Mouse (Mus musculus) CH12.LX (cell line): Measurements from ENCODE around the gene Rgr. TPM values are rescaled to one million over a fixed set of nuclear protein-coding genes. Genes with fewer than 3 reads are reported as not detected.
A peak's percentile ranks its signal among the peaks of the same experiment; 100 is the strongest.

Experiments used
- DNase-seq: peaks from one replicate; pipeline ENCODE4 v3.0.0-alpha.2; 2013; ENCODE audit errors: extremely low read depth
- H3K27ac ChIP-seq: 2 replicates; pipeline ENCODE4 v1.5.1; 2012; ENCODE audit warnings: low read depth, mild to moderate bottlenecking, control low read depth, moderate library complexity; ENCODE audit not compliant: insufficient read depth
- H3K27me3 ChIP-seq: replicated peaks from 2 replicates; pipeline ENCODE3; 2012; ENCODE audit warnings: inconsistent platforms
- H3K36me3 ChIP-seq, 2 experiments: replicated peaks in 1 of 2; 2 replicates each; pipeline versions ENCODE3 to v1.6.1; 2012; ENCODE audit warnings: inconsistent platforms in 1 of 2, low read length in 1 of 2, mild to moderate bottlenecking in 1 of 2, mixed read lengths in 1 of 2, moderate library complexity in 1 of 2; ENCODE audit not compliant: control insufficient read depth in 1 of 2, insufficient read depth in 1 of 2
- H3K4me1 ChIP-seq, 2 experiments: 2 replicates each; pipeline ENCODE4 v1.6.1; 2012; ENCODE audit warnings: inconsistent platforms in 1 of 2, moderate library complexity in 1 of 2; ENCODE audit not compliant: insufficient read depth in 2 of 2, control insufficient read depth in 1 of 2
- H3K4me2 ChIP-seq: 2 replicates; pipeline ENCODE4 v1.6.1; 2012; ENCODE audit warnings: low read depth, mild to moderate bottlenecking, control low read depth; ENCODE audit not compliant: poor library complexity, insufficient read depth, severe bottlenecking
- H3K4me3 ChIP-seq, 3 experiments: fragments of 150-350 bp in 1 of 3; sonication (generic) in 1 of 3; replicated peaks in 1 of 3; 2 replicates each; pipeline versions ENCODE3 to v1.5.1; 2011 to 2012; ENCODE audit warnings: low read depth in 2 of 3, low read length in 2 of 3, mild to moderate bottlenecking in 2 of 3, moderate library complexity in 2 of 3, control low read depth in 1 of 3, improper control_type of control experiment in 1 of 3, inconsistent platforms in 1 of 3, mixed read lengths in 1 of 3; ENCODE audit not compliant: poor library complexity in 1 of 3
- H3K79me2 ChIP-seq: replicated peaks from 2 replicates; pipeline ENCODE4 v1.6.1; 2012; ENCODE audit warnings: mild to moderate bottlenecking, moderate library complexity; ENCODE audit not compliant: control insufficient read depth, poor library complexity, insufficient read depth, severe bottlenecking; ENCODE audit errors: extremely low read depth
- H3K9ac ChIP-seq: 2 replicates; pipeline ENCODE4 v1.6.1; 2012; ENCODE audit warnings: low read depth, mild to moderate bottlenecking, control low read depth, moderate library complexity; ENCODE audit not compliant: insufficient read depth
- H3K9me3 ChIP-seq: replicated peaks from 2 replicates; pipeline ENCODE3; 2012; ENCODE audit warnings: low read length, inconsistent platforms, mixed read lengths
- BHLHE40 ChIP-seq: IDR thresholded peaks from 2 replicates; pipeline ENCODE4 v1.6.1; 2011; ENCODE audit warnings: mild to moderate bottlenecking, low read depth, low read length, improper control_type of control experiment
- CHD2 ChIP-seq: IDR thresholded peaks from 2 replicates; pipeline ENCODE4 v1.6.1; 2011; ENCODE audit warnings: low read length, improper control_type of control experiment
- CTCF ChIP-seq, 2 experiments: IDR thresholded peaks in 1 of 2; conservative IDR thresholded peaks in 1 of 2; 2 replicates each; pipeline ENCODE4 v1.5.1; 2011 to 2012; ENCODE audit warnings: low read depth in 2 of 2, low read length in 2 of 2, improper control_type of control experiment in 1 of 2, inconsistent platforms in 1 of 2, mild to moderate bottlenecking in 1 of 2, moderate library complexity in 1 of 2
- ETS1 ChIP-seq: conservative IDR thresholded peaks from 2 replicates; pipeline ENCODE4 v1.6.1; 2012; ENCODE audit warnings: low read depth, mild to moderate bottlenecking, inconsistent platforms, low read length, improper control_type of control experiment, moderate library complexity
- GABPA ChIP-seq: IDR thresholded peaks from 2 replicates; pipeline ENCODE4 v1.6.1; 2012; ENCODE audit warnings: low read depth, low read length, improper control_type of control experiment, inconsistent platforms; ENCODE audit not compliant: insufficient replicate concordance
- HCFC1 ChIP-seq: IDR thresholded peaks from 2 replicates; pipeline ENCODE4 v1.6.1; 2012; ENCODE audit warnings: low read depth, mild to moderate bottlenecking, inconsistent platforms, low read length, improper control_type of control experiment
- KAT2A ChIP-seq: IDR thresholded peaks from 2 replicates; pipeline ENCODE4 v1.6.1; 2012; ENCODE audit warnings: low read length, improper control_type of control experiment, inconsistent platforms; ENCODE audit not compliant: insufficient replicate concordance
- MAX ChIP-seq: IDR thresholded peaks from 2 replicates; pipeline ENCODE4 v1.6.1; 2011; ENCODE audit warnings: low read length, improper control_type of control experiment
- MAZ ChIP-seq: IDR thresholded peaks from 2 replicates; pipeline ENCODE4 v1.6.1; 2012; ENCODE audit warnings: low read depth, mild to moderate bottlenecking, inconsistent platforms, low read length, improper control_type of control experiment, moderate library complexity
- MEF2A ChIP-seq: IDR thresholded peaks from 2 replicates; pipeline ENCODE4 v1.6.1; 2014; ENCODE audit warnings: low read depth, mild to moderate bottlenecking, inconsistent platforms, low read length, improper control_type of control experiment, borderline replicate concordance
- POLR2A ChIP-seq: IDR thresholded peaks from 2 replicates; pipeline ENCODE4 v1.6.1; 2011; ENCODE audit warnings: low read depth, mild to moderate bottlenecking, improper control_type of control experiment, low read length
- RCOR1 ChIP-seq: conservative IDR thresholded peaks from 2 replicates; pipeline ENCODE4 v1.6.1; 2012; ENCODE audit warnings: low read depth, mild to moderate bottlenecking, inconsistent platforms, low read length, improper control_type of control experiment
- SIN3A ChIP-seq: IDR thresholded peaks from 2 replicates; pipeline ENCODE4 v1.6.1; 2012; ENCODE audit warnings: low read length, improper control_type of control experiment, inconsistent platforms
- TBP ChIP-seq: conservative IDR thresholded peaks from 2 replicates; pipeline ENCODE4 v1.6.1; 2011; ENCODE audit warnings: low read depth, low read length, improper control_type of control experiment
- ZNF384 ChIP-seq: IDR thresholded peaks from 2 replicates; pipeline ENCODE4 v1.6.1; 2012; ENCODE audit warnings: low read depth, low read length, improper control_type of control experiment, inconsistent platforms
- dilution Hi-C: fragments of 300-500 bp; cut with MboI; formaldehyde crosslinking; loops from 2 replicates; pipeline ENCODE4 v1.14.3; 2020; ENCODE audit warnings: low sequenced_read_pairs; ENCODE audit not compliant: extremely low pct_unique_long_range_greater_than_20kb, extremely low pct_ligation_motif_present
- in situ Hi-C: fragments of 300-500 bp; cut with MboI; formaldehyde crosslinking; loops from 3 replicates; pipeline ENCODE4 v1.14.3; 2019; ENCODE audit warnings: low sequenced_read_pairs, low pct_ligation_motif_present, low pct_unique_long_range_greater_than_20kb, mixed read lengths
- polyA plus RNA-seq: library from polyadenylated mRNA; unstranded; fragments of >175 nt; gene quantifications from 2 replicates; pipeline ENCODE4 v1.2.1, GENCODE M21; 2012; ENCODE audit warnings: low read depth; ENCODE audit not compliant: insufficient read length
- total RNA-seq, 2 experiments: library from RNA; depleted of rRNA; stranded (reverse); fragments of 300-350 nt in 1 of 2; fragments of >200 nt in 1 of 2; gene quantifications; 2 replicates each; pipeline ENCODE4 v1.2.3; 2012 to 2014

The Rgr gene
- total and polyA plus RNA-seq, 3 experiments: not detected

GRCm38 (mm10) chr14:37083755-37084154, 35.0 kb upstream of the Rgr start:
- no peak for DNase-seq
- Histone ChIP-seq H3K4me1 (no peaks in the 10 kb centered on the region), H3K9me3 (no peaks in the 10 kb centered on the region), H3K79me2 (no peaks in the 10 kb centered on the region), H3K4me3 (no peak overlapping the region), H3K4me2 (no peak overlapping the region), H3K9ac (no peak overlapping the region), H3K27ac (no peak overlapping the region), H3K36me3 (no peaks in the 10 kb centered on the region), H3K27me3 (peaks cover 55% of the 10 kb centered on the region)
- dilution Hi-C loops: no loop called here
- TF ChIP-seq MAX (no peak), MEF2A (no peak), CTCF (conservative IDR thresholded peaks at IDR 0.05 in 1 of 2, IDR thresholded peaks at IDR 0.05 in 1 of 2; ENCODE audit: low read depth in 2 of 2, low read length in 2 of 2) (no peak), BHLHE40 (peak; percentile 57), GABPA (no peak)
- in situ Hi-C loops: no loop called here

- no peaks in the 10 kb centered on the region for H3K79me2 ChIP-seq
- dilution Hi-C loops (no loop called here), in situ Hi-C loops (no loop called here)
- H3K36me3 ChIP-seq: no peaks in the 10 kb centered on the region
- no peak overlapping the region for H3K9ac ChIP-seq
- H3K4me3 ChIP-seq: no peak overlapping the region
- H3K27me3 ChIP-seq: peaks cover 67% of the 10 kb centered on the region
- no peak for DNase-seq
- H3K4me1 ChIP-seq: no peaks in the 10 kb centered on the region
- no peaks in the 10 kb centered on the region for H3K9me3 ChIP-seq
- no peak overlapping the region for H3K27ac ChIP-seq
- no peak for TF ChIP-seq MAZ
- no peak for TF ChIP-seq KAT2A
- TF ChIP-seq SIN3A: no peak
- TF ChIP-seq POLR2A: no peak
- TF ChIP-seq HCFC1: no peak
- TF ChIP-seq TBP: no peak
- TF ChIP-seq ETS1: no peak
- no peak for TF ChIP-seq ZNF384
- H3K4me2 ChIP-seq: no peak overlapping the region
Observed at GRCm38 (mm10) chr14:37080724-37081123, 32.0 kb upstream of the Rgr start.

DNA sequence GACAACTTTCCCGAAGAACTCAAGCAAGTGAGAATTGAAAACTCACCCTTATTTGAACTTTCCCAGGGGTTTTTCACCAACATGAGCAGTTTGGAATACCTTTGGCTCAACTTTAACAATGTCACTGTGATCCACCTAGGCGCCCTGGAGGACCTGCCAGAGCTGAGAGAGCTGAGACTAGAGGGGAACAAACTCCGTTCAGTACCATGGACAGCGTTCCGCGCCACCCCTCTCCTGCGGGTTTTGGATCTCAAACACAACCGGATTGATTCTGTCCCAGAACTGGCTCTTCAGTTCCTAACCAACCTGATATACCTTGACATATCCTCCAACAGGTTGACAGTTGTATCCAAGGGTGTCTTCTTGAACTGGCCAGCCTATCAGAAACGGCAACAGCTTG, 19.8 kb upstream of the Rgr start:
- H3K9me3 ChIP-seq: no peaks in the 10 kb centered on the region
- no peak for TF ChIP-seq CHD2
- no peak for TF ChIP-seq MAX
- no peak for TF ChIP-seq TBP
- no peak for TF ChIP-seq HCFC1
- TF ChIP-seq RCOR1: no peak
- no peak for TF ChIP-seq MAZ
- H3K36me3 ChIP-seq: no peaks in the 10 kb centered on the region
- H3K79me2 ChIP-seq: no peaks in the 10 kb centered on the region
- H3K27ac ChIP-seq: no peak overlapping the region
- H3K9ac ChIP-seq: no peak overlapping the region
- peak; percentile 13 for DNase-seq
- dilution Hi-C loops (no loop called here), in situ Hi-C loops (no loop called here)
- no peak overlapping the region for H3K4me3 ChIP-seq
- H3K27me3 ChIP-seq: peaks cover 52% of the 10 kb centered on the region
- H3K4me2 ChIP-seq: no peak overlapping the region
- H3K4me1 ChIP-seq: no peaks in the 10 kb centered on the region
